Mouse (Mus musculus) liver, adult 2 months (tissue): Measurements from ENCODE around the gene Shank3. TPM values are rescaled to one million over a fixed set of nuclear protein-coding genes. Genes with fewer than 3 reads are reported as not detected.

Source experiments
- DNase-seq: peaks from one replicate; pipeline ENCODE4 v3.0.0-alpha.2; 2011; ENCODE audit warnings: low read depth, low spot score; ENCODE audit errors: extremely low read depth
- H3K27ac ChIP-seq: fragments of 200-500 bp; replicated peaks from 2 replicates; pipeline ENCODE4 v1.5.1; 2012; ENCODE audit warnings: low read depth, mild to moderate bottlenecking, control low read depth, inconsistent platforms, low read length; ENCODE audit not compliant: insufficient read depth
- H3K27me3 ChIP-seq: fragments of 200-500 bp; 2 replicates; pipeline ENCODE4 v1.6.1; 2012; ENCODE audit warnings: mild to moderate bottlenecking, moderate library complexity, low read length, inconsistent platforms; ENCODE audit not compliant: control insufficient read depth, insufficient read depth
- H3K36me3 ChIP-seq: fragments of 200-500 bp; 2 replicates; pipeline ENCODE4 v1.6.1; 2012; ENCODE audit warnings: low read length, inconsistent platforms; ENCODE audit not compliant: control insufficient read depth, insufficient read depth
- H3K4me1 ChIP-seq: fragments of 200-500 bp; 2 replicates; pipeline ENCODE4 v1.6.1; 2011; ENCODE audit warnings: low read length; ENCODE audit not compliant: control insufficient read depth, insufficient read depth
- H3K4me3 ChIP-seq: fragments of 200-500 bp; 2 replicates; pipeline ENCODE4 v1.5.1; 2011; ENCODE audit warnings: low read depth, mild to moderate bottlenecking, control low read depth, low read length, moderate library complexity; ENCODE audit not compliant: insufficient read depth
- H3K79me2 ChIP-seq: fragments of 200-500 bp; 2 replicates; pipeline ENCODE4 v1.6.1; 2012; ENCODE audit warnings: inconsistent platforms, mild to moderate bottlenecking, low read length, moderate library complexity; ENCODE audit not compliant: control insufficient read depth, insufficient read depth
- H3K9ac ChIP-seq: fragments of 200-500 bp; 2 replicates; pipeline ENCODE4 v1.6.1; 2012; ENCODE audit warnings: low read depth, mild to moderate bottlenecking, control low read depth, inconsistent platforms, low read length
- CTCF ChIP-seq: fragments of 200-500 bp; IDR thresholded peaks from 2 replicates; pipeline ENCODE4 v1.5.1; 2011; ENCODE audit warnings: low read depth, low read length, control low read depth
- POLR2A ChIP-seq: fragments of 200-500 bp; IDR thresholded peaks from 2 replicates; pipeline ENCODE4 v1.6.1; 2011; ENCODE audit warnings: low read length, control low read depth; ENCODE audit not compliant: insufficient read depth; ENCODE audit errors: extremely low read depth
- WGBS: fragments of 180-500 bp; shearing (Covaris S2); methylation state at CpG from one replicate; pipeline ENCODE4 v1.1.7; 2018; 5-methylcytosine and 5-hydroxymethylcytosine counted together
- polyA plus RNA-seq: library from polyadenylated mRNA; depleted of rRNA; stranded (reverse); fragments of >200 nt; gene quantifications from 2 replicates; pipeline ENCODE4 v1.2.3, GENCODE M21; 2012
- total RNA-seq: library from RNA; depleted of rRNA; stranded (reverse); fragments of >200 nt; gene quantifications from 2 replicates; pipeline ENCODE4 v1.2.3, GENCODE M21; 2014

The Shank3 gene
- total and polyA plus RNA-seq, 2 experiments: 1.5 to 3.9 TPM

DNA sequence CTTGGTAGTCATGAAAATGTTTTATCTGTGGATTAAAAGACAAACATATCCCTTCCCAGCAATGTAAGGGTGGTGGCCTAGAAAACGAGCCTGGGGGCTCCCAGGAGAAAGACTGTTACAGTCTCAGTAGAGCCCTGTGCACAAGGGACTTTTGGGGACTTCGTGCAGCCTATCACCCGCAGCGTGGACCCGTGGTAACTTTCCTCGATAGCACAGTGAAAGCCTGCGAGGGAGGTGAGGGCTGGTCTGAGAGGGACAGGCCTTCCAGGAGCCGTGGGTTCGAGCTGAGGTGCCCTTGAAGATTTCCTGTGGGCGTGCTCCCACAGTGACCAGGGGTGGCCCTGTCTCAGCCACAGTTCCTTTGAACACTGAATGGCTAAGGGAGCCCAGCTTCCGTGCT lies 86.2 kb downstream of the Shank3 start:
- H3K27ac ChIP-seq: no peak overlapping the region

GRCm38 (mm10) chr15:89589146-89589545 lies 89.7 kb downstream of the Shank3 start:
- H3K4me3 ChIP-seq: no peak overlapping the region
- DNase-seq: peak; percentile 63
- no peaks in the 10 kb centered on the region for H3K27me3 ChIP-seq
- H3K4me1 ChIP-seq: peaks cover 2% of the 10 kb centered on the region; the same call in 1 of the 2 replicates
- no peaks in the 10 kb centered on the region for H3K36me3 ChIP-seq
- H3K27ac ChIP-seq: no peak overlapping the region
- no peaks in the 10 kb centered on the region for H3K79me2 ChIP-seq
- TF ChIP-seq CTCF (no peak), POLR2A (no peak)
- no peak overlapping the region for H3K9ac ChIP-seq
- WGBS: 58% methylated on average over 5 of the region's 5 CpGs

More for the DNA sequence above, 86.2 kb downstream of the Shank3 start:
- Histone ChIP-seq H3K4me3 (no peak overlapping the region), H3K79me2 (no peaks in the 10 kb centered on the region), H3K27me3 (no peaks in the 10 kb centered on the region), H3K9ac (no peak overlapping the region), H3K4me1 (peaks cover 2% of the 10 kb centered on the region; the same call in 1 of the 2 replicates), H3K36me3 (no peaks in the 10 kb centered on the region)
- TF ChIP-seq POLR2A (no peak), CTCF (no peak)
- WGBS: 86% methylated on average over 11 of the region's 11 CpGs
- DNase-seq: no peak

GRCm38 (mm10) chr15:89591317-89591716 lies 91.9 kb downstream of the Shank3 start:
- no peaks in the 10 kb centered on the region for H3K27me3 ChIP-seq
- DNase-seq: peak; percentile 17
- H3K27ac ChIP-seq: no peak overlapping the region
- peaks cover 2% of the 10 kb centered on the region; the same call in 1 of the 2 replicates for H3K4me1 ChIP-seq
- no peak for TF ChIP-seq CTCF
- no peak for TF ChIP-seq POLR2A
- H3K9ac ChIP-seq: peak overlapping the region; percentile 72
- no peaks in the 10 kb centered on the region for H3K79me2 ChIP-seq
- peak overlapping the region; percentile 80 for H3K4me3 ChIP-seq
- H3K36me3 ChIP-seq: no peaks in the 10 kb centered on the region
- under 1% methylated on average over 30 of the region's 30 CpGs for WGBS

DNA sequence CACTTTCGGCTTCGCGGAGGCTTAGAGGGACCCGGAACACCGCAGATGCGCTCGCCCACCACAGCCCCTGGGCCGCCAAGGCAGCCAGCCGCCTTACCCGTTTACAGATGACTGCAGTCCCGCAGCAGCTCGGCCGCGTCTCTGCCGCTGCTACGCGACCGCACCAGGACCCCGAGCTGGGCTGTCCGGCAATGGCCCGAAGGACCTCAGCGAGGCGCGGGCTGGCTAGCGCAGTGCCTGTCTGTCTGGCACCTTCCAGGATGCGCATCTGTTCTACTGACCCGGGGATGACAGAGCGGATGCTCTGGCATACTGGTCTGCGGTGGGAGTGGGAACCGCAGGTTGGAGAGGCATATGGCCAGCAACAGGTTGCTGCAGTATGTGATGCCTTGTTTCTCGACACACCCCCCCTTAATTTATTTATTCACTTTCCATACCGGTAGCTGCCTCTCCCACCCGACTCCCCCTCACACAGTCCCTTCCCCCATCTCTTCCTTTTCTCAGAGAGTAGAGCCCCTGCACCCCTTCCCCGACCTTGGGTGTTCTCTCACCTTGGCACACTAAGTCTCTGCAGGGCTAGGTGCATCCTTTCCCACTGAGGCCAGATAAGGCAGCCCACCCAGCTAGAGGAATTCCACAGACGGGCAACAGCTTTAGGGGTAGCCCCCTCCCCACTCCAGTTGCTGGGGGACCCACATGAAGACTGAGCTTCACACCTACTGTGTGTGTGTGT lies 92.5 kb downstream of the Shank3 start, which contains the start of gene Rabl2:
TSS of gene Rabl2 (minus strand) at position 201 of the 733 bp plus-strand sequence.
- Histone ChIP-seq H3K36me3 (no peaks in the 10 kb centered on the region), H3K4me3 (peak within 1 kb of the TSS; percentile 80), H3K9ac (peak within 1 kb of the TSS; percentile 72), H3K79me2 (no peaks in the 10 kb centered on the region), H3K27ac (no peak within 1 kb of the TSS), H3K27me3 (no peaks in the 10 kb centered on the region), H3K4me1 (peaks cover 2% of the 10 kb centered on the region; the same call in 1 of the 2 replicates)
- WGBS: 1% methylated on average over 35 of the region's 35 CpGs
- peak; percentile 63 for DNase-seq
- TF ChIP-seq POLR2A (0 out of 2 replicates have a peak, but pooled peaks have one; percentile 19), CTCF (no peak)

DNA sequence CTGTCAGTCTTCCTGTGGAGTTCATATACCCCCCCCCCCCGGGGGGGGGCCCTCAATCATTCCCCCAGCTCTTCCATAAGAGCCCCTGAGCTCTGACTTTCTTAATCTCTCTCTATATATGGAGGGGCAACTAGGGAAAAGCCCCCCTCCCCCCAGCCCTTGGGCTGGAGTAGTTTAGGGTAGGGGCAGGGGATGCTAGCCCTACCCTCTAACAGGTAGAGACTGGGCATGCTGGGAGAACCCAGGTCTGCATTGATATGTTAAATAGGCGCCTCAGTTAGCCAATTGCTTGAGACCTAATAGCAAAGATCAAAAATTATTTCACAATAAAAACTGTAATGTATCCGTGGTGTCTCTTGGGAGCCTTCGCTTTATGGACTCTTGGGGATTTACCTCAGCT lies 93.1 kb downstream of the Shank3 start:
- no peak for DNase-seq
- no peak overlapping the region for H3K27ac ChIP-seq
- H3K36me3 ChIP-seq: no peaks in the 10 kb centered on the region
- no peak overlapping the region for H3K4me3 ChIP-seq
- peaks cover 2% of the 10 kb centered on the region; the same call in 1 of the 2 replicates for H3K4me1 ChIP-seq
- H3K9ac ChIP-seq: no peak overlapping the region
- no peaks in the 10 kb centered on the region for H3K79me2 ChIP-seq
- no peaks in the 10 kb centered on the region for H3K27me3 ChIP-seq
- 55% methylated on average over 4 of the region's 4 CpGs for WGBS
- TF ChIP-seq POLR2A (no peak), CTCF (no peak)
